Mouse (Mus musculus) CH12.LX (cell line): ENCODE data around the gene Gna12. TPM values are rescaled to one million over a fixed set of nuclear protein-coding genes. Genes with fewer than 3 reads are reported as not detected.

Experiments
- DNase-seq: peaks from one replicate; pipeline ENCODE4 v3.0.0-alpha.2; 2013; ENCODE audit errors: extremely low read depth
- H3K27ac ChIP-seq: 2 replicates; pipeline ENCODE4 v1.5.1; 2012; ENCODE audit warnings: low read depth, mild to moderate bottlenecking, control low read depth, moderate library complexity; ENCODE audit not compliant: insufficient read depth
- H3K27me3 ChIP-seq: replicated peaks from 2 replicates; pipeline ENCODE3; 2012; ENCODE audit warnings: inconsistent platforms
- H3K36me3 ChIP-seq, 2 experiments: replicated peaks in 1 of 2; 2 replicates each; pipeline versions ENCODE3 to v1.6.1; 2012; ENCODE audit warnings: inconsistent platforms in 1 of 2, low read length in 1 of 2, mild to moderate bottlenecking in 1 of 2, mixed read lengths in 1 of 2, moderate library complexity in 1 of 2; ENCODE audit not compliant: control insufficient read depth in 1 of 2, insufficient read depth in 1 of 2
- H3K4me1 ChIP-seq, 2 experiments: 2 replicates each; pipeline ENCODE4 v1.6.1; 2012; ENCODE audit warnings: inconsistent platforms in 1 of 2, moderate library complexity in 1 of 2; ENCODE audit not compliant: insufficient read depth in 2 of 2, control insufficient read depth in 1 of 2
- H3K4me2 ChIP-seq: 2 replicates; pipeline ENCODE4 v1.6.1; 2012; ENCODE audit warnings: low read depth, mild to moderate bottlenecking, control low read depth; ENCODE audit not compliant: poor library complexity, insufficient read depth, severe bottlenecking
- H3K4me3 ChIP-seq, 3 experiments: fragments of 150-350 bp in 1 of 3; sonication (generic) in 1 of 3; replicated peaks in 1 of 3; 2 replicates each; pipeline versions ENCODE3 to v1.5.1; 2011 to 2012; ENCODE audit warnings: low read depth in 2 of 3, low read length in 2 of 3, mild to moderate bottlenecking in 2 of 3, moderate library complexity in 2 of 3, control low read depth in 1 of 3, improper control_type of control experiment in 1 of 3, inconsistent platforms in 1 of 3, mixed read lengths in 1 of 3; ENCODE audit not compliant: poor library complexity in 1 of 3
- H3K79me2 ChIP-seq: replicated peaks from 2 replicates; pipeline ENCODE4 v1.6.1; 2012; ENCODE audit warnings: mild to moderate bottlenecking, moderate library complexity; ENCODE audit not compliant: control insufficient read depth, poor library complexity, insufficient read depth, severe bottlenecking; ENCODE audit errors: extremely low read depth
- H3K9ac ChIP-seq: 2 replicates; pipeline ENCODE4 v1.6.1; 2012; ENCODE audit warnings: low read depth, mild to moderate bottlenecking, control low read depth, moderate library complexity; ENCODE audit not compliant: insufficient read depth
- H3K9me3 ChIP-seq: replicated peaks from 2 replicates; pipeline ENCODE3; 2012; ENCODE audit warnings: low read length, inconsistent platforms, mixed read lengths
- CHD1 ChIP-seq: IDR thresholded peaks from 2 replicates; pipeline ENCODE4 v1.6.1; 2012; ENCODE audit warnings: low read depth, low read length, improper control_type of control experiment, inconsistent platforms
- CHD2 ChIP-seq: IDR thresholded peaks from 2 replicates; pipeline ENCODE4 v1.6.1; 2011; ENCODE audit warnings: low read length, improper control_type of control experiment
- CTCF ChIP-seq, 2 experiments: IDR thresholded peaks in 1 of 2; conservative IDR thresholded peaks in 1 of 2; 2 replicates each; pipeline ENCODE4 v1.5.1; 2011 to 2012; ENCODE audit warnings: low read depth in 2 of 2, low read length in 2 of 2, improper control_type of control experiment in 1 of 2, inconsistent platforms in 1 of 2, mild to moderate bottlenecking in 1 of 2, moderate library complexity in 1 of 2
- E2F4 ChIP-seq: IDR thresholded peaks from 2 replicates; pipeline ENCODE4 v1.6.1; 2011; ENCODE audit warnings: low read depth, low read length, improper control_type of control experiment; ENCODE audit not compliant: insufficient replicate concordance
- ELF1 ChIP-seq: IDR thresholded peaks from 2 replicates; pipeline ENCODE4 v1.6.1; 2014; ENCODE audit warnings: low read depth, mild to moderate bottlenecking, inconsistent platforms, low read length, improper control_type of control experiment
- ETS1 ChIP-seq: conservative IDR thresholded peaks from 2 replicates; pipeline ENCODE4 v1.6.1; 2012; ENCODE audit warnings: low read depth, mild to moderate bottlenecking, inconsistent platforms, low read length, improper control_type of control experiment, moderate library complexity
- HCFC1 ChIP-seq: IDR thresholded peaks from 2 replicates; pipeline ENCODE4 v1.6.1; 2012; ENCODE audit warnings: low read depth, mild to moderate bottlenecking, inconsistent platforms, low read length, improper control_type of control experiment
- IRF4 ChIP-seq: IDR thresholded peaks from 2 replicates; pipeline ENCODE4 v1.6.1; 2014; ENCODE audit warnings: low read depth, mild to moderate bottlenecking, inconsistent platforms, low read length, improper control_type of control experiment
- JUND ChIP-seq: conservative IDR thresholded peaks from 2 replicates; pipeline ENCODE4 v1.6.1; 2011; ENCODE audit warnings: low read depth, low read length, improper control_type of control experiment
- MAX ChIP-seq: IDR thresholded peaks from 2 replicates; pipeline ENCODE4 v1.6.1; 2011; ENCODE audit warnings: low read length, improper control_type of control experiment
- MAZ ChIP-seq: IDR thresholded peaks from 2 replicates; pipeline ENCODE4 v1.6.1; 2012; ENCODE audit warnings: low read depth, mild to moderate bottlenecking, inconsistent platforms, low read length, improper control_type of control experiment, moderate library complexity
- MXI1 ChIP-seq: IDR thresholded peaks from 2 replicates; pipeline ENCODE4 v1.6.1; 2011; ENCODE audit warnings: mild to moderate bottlenecking, low read depth, low read length, improper control_type of control experiment
- MYC ChIP-seq: IDR thresholded peaks from 2 replicates; pipeline ENCODE4 v1.6.1; 2011; ENCODE audit warnings: low read depth, mild to moderate bottlenecking, improper control_type of control experiment, low read length
- NELFE ChIP-seq: IDR thresholded peaks from 2 replicates; pipeline ENCODE4 v1.6.1; 2011; ENCODE audit warnings: low read depth, low read length, improper control_type of control experiment
- RAD21 ChIP-seq: IDR thresholded peaks from 2 replicates; pipeline ENCODE4 v1.6.1; 2011; ENCODE audit warnings: low read depth, mild to moderate bottlenecking, low read length, improper control_type of control experiment, moderate library complexity
- RCOR1 ChIP-seq: conservative IDR thresholded peaks from 2 replicates; pipeline ENCODE4 v1.6.1; 2012; ENCODE audit warnings: low read depth, mild to moderate bottlenecking, inconsistent platforms, low read length, improper control_type of control experiment
- SIN3A ChIP-seq: IDR thresholded peaks from 2 replicates; pipeline ENCODE4 v1.6.1; 2012; ENCODE audit warnings: low read length, improper control_type of control experiment, inconsistent platforms
- SMC3 ChIP-seq: IDR thresholded peaks from 2 replicates; pipeline ENCODE4 v1.6.1; 2011; ENCODE audit warnings: low read depth, low read length, improper control_type of control experiment
- TBP ChIP-seq: conservative IDR thresholded peaks from 2 replicates; pipeline ENCODE4 v1.6.1; 2011; ENCODE audit warnings: low read depth, low read length, improper control_type of control experiment
- UBTF ChIP-seq: IDR thresholded peaks from 2 replicates; pipeline ENCODE4 v1.6.1; 2012; ENCODE audit warnings: low read depth, mild to moderate bottlenecking, inconsistent platforms, low read length, improper control_type of control experiment, moderate library complexity
- USF1 ChIP-seq: IDR thresholded peaks from 2 replicates; pipeline ENCODE4 v1.6.1; 2014; ENCODE audit warnings: low read depth, mild to moderate bottlenecking, inconsistent platforms, low read length, improper control_type of control experiment
- USF2 ChIP-seq: conservative IDR thresholded peaks from 2 replicates; pipeline ENCODE4 v1.6.1; 2011; ENCODE audit warnings: low read depth, low read length, improper control_type of control experiment
- ZKSCAN1 ChIP-seq: IDR thresholded peaks from 2 replicates; pipeline ENCODE4 v1.6.1; 2012; ENCODE audit warnings: low read depth, inconsistent platforms, low read length, improper control_type of control experiment, borderline replicate concordance
- ZMIZ1 ChIP-seq: IDR thresholded peaks from 2 replicates; pipeline ENCODE4 v1.6.1; 2012; ENCODE audit warnings: low read depth, mild to moderate bottlenecking, inconsistent platforms, low read length, improper control_type of control experiment
- ZNF384 ChIP-seq: IDR thresholded peaks from 2 replicates; pipeline ENCODE4 v1.6.1; 2012; ENCODE audit warnings: low read depth, low read length, improper control_type of control experiment, inconsistent platforms
- dilution Hi-C: fragments of 300-500 bp; cut with MboI; formaldehyde crosslinking; loops from 2 replicates; pipeline ENCODE4 v1.14.3; 2020; ENCODE audit warnings: low sequenced_read_pairs; ENCODE audit not compliant: extremely low pct_unique_long_range_greater_than_20kb, extremely low pct_ligation_motif_present
- in situ Hi-C: fragments of 300-500 bp; cut with MboI; formaldehyde crosslinking; loops from 3 replicates; pipeline ENCODE4 v1.14.3; 2019; ENCODE audit warnings: low sequenced_read_pairs, low pct_ligation_motif_present, low pct_unique_long_range_greater_than_20kb, mixed read lengths
- polyA plus RNA-seq: library from polyadenylated mRNA; unstranded; fragments of >175 nt; gene quantifications from 2 replicates; pipeline ENCODE4 v1.2.1, GENCODE M21; 2012; ENCODE audit warnings: low read depth; ENCODE audit not compliant: insufficient read length
- total RNA-seq, 2 experiments: library from RNA; depleted of rRNA; stranded (reverse); fragments of 300-350 nt in 1 of 2; fragments of >200 nt in 1 of 2; gene quantifications; 2 replicates each; pipeline ENCODE4 v1.2.3; 2012 to 2014

Gna12 gene
- total and polyA plus RNA-seq, 3 experiments: 11.5 to 15.8 (median 15.4) TPM

DNA sequence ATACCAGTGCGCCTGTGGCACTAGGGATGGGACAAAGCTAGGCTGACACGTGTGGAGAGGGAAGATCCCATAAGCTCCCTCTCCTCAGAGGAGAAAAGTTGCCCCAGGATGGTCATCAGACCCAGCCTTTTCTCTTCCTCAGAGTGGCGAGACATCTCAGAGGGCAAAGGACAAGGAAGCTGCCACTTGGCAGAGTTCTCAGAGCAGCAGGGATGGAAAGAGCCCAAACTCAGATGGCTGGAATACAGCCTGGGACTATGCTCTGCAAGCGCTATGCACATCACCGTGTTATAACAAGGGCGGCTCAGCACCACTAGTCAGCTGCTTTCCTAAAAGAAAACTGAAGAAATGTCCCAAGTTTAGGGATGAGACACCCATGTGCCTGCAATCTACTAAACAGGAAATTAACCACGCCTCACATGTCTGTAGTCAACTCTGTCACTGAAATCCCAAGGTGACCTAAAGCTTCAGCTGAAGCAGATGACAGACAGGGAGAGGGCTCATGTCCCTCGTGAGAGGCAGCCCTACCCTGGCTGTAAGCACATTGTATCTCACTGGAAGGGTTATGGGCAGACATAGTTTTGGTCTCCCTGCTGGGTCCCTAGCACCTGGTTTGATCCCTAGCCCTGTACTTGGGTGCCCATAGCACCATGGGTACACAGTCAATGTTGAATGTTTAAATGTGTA is 48.2 kb downstream of the Gna12 start:
- Histone ChIP-seq H3K27ac (no peak overlapping the region), H3K4me1 (peaks cover 0 to 21% of the 10 kb centered on the region in 2 experiments; a peak in 2 of 4 replicates), H3K9ac (no peak overlapping the region), H3K4me3 (no peak overlapping the region), H3K79me2 (no peaks in the 10 kb centered on the region), H3K36me3 (peaks cover 0 to 66% of the 10 kb centered on the region in 2 experiments), H3K27me3 (no peaks in the 10 kb centered on the region), H3K9me3 (no peaks in the 10 kb centered on the region), H3K4me2 (no peak overlapping the region)
- TF ChIP-seq SMC3 (no peak), HCFC1 (no peak), MYC (no peak), JUND (no peak), RAD21 (no peak), MAX (no peak), ETS1 (no peak), USF1 (no peak)
- no peak for DNase-seq
- in situ Hi-C loops (no loop called here), dilution Hi-C loops (no loop called here)

DNA sequence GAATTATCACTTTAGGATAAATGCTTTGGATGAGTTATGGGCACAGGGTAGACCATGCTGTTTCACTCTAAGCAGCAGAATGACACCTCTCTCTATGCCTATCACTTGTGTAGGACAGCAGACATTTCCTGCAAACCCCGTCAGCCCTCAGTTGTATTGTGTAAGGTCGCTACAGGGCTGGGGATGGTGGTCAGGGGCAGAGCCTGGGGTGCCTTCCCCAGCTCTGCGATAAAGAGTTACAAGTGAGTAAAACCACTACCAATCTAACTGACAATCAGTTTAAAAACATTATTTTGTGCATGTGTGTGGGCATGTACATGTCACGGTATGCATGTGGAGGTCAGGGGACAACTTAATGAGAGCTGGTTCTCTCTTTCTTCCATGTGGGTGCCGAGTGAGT is 49.1 kb downstream of the Gna12 start:
- H3K36me3 ChIP-seq: peaks cover 0 to 65% of the 10 kb centered on the region in 2 experiments
- no peak for TF ChIP-seq ZNF384
- TF ChIP-seq USF2: no peak
- no peak for TF ChIP-seq RAD21
- TF ChIP-seq ZMIZ1: no peak
- H3K27ac ChIP-seq: no peak overlapping the region
- no peak overlapping the region for H3K4me3 ChIP-seq
- H3K9me3 ChIP-seq: no peaks in the 10 kb centered on the region
- no peaks in the 10 kb centered on the region for H3K27me3 ChIP-seq
- H3K4me1 ChIP-seq: peaks cover 0 to 21% of the 10 kb centered on the region in 2 experiments; a peak in 2 of 4 replicates
- no peak for DNase-seq
- H3K4me2 ChIP-seq: no peak overlapping the region
- no peak overlapping the region for H3K9ac ChIP-seq
- in situ Hi-C loops (no loop called here), dilution Hi-C loops (no loop called here)
- H3K79me2 ChIP-seq: no peaks in the 10 kb centered on the region

DNA sequence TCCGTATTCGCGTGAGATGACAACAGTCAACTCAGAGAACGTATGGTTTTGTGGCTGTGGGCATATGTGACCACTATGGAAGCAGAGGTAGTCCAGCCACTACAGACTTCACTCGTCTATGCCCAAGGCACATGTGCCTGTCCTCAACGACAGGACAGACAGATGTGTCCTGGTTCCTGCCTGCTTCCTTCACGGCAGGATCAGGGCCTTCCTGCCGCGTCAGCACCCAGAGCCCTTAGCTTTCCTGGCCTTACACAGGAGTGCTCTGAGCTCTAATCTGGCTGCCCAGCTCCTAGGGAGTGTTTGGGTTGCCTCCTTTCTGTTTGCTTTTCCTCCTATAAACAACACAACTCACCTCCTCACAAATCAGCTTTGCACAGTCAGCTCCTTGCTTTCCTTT is 53.3 kb downstream of the Gna12 start:
- Histone ChIP-seq H3K27ac (no peak overlapping the region), H3K36me3 (peaks cover 0 to 44% of the 10 kb centered on the region in 2 experiments), H3K9me3 (no peaks in the 10 kb centered on the region)
- TF ChIP-seq RCOR1 (no peak), MXI1 (no peak), NELFE (no peak), IRF4 (no peak), MYC (no peak), RAD21 (no peak), CHD2 (no peak), MAZ (no peak), ELF1 (no peak), UBTF (no peak), CHD1 (no peak), E2F4 (no peak), MAX (no peak), USF1 (no peak), CTCF (conservative IDR thresholded peaks at IDR 0.05 in 1 of 2, IDR thresholded peaks at IDR 0.05 in 1 of 2; ENCODE audit: low read depth in 2 of 2, low read length in 2 of 2) (no peak), TBP (no peak), ZKSCAN1 (no peak), ZNF384 (no peak), SIN3A (no peak)
- TF ChIP-seq, all 38 proteins: peak for 0
- Histone ChIP-seq H3K9ac (no peak overlapping the region), H3K4me3 (no peak overlapping the region), H3K79me2 (no peaks in the 10 kb centered on the region), H3K4me2 (no peak overlapping the region), H3K4me1 (peaks cover 0 to 35% of the 10 kb centered on the region in 2 experiments; a peak in 2 of 4 replicates), H3K27me3 (no peaks in the 10 kb centered on the region)
- DNase-seq: no peak
- dilution Hi-C loops: no loop called here
- in situ Hi-C loops: no loop called here
